ENCODE assay signal across 8 mouse cellular contexts in genomic region chr6:65144621-65145205, GRCm38 (mm10). TPM values are rescaled to one million over a fixed set of nuclear protein-coding genes. Genes with fewer than 3 reads are reported as not detected.
DNase-seq lines count a peak whose midpoint lies in the region; ATAC-seq lines count a peak whose summit lies in the region.

TSS of gene Hpgds (minus strand) at chr6:65144908.

- no peaks in the 10 kb centered on the region for H3K9me3 ChIP-seq in liver, embryonic 12.5 days (replicated peaks)
- H3K9me3 ChIP-seq in neural tube, embryonic 12.5 days = no peaks in the 10 kb centered on the region

- 0 out of 2 replicates have a peak within 1 kb of the TSS, but pooled peaks have one; percentile 12 for H3K4me2 ChIP-seq in liver, embryonic 12.5 days
- H3K4me2 ChIP-seq in neural tube, embryonic 12.5 days (replicated peaks) = peak within 1 kb of the TSS; percentile 41

- no peaks in the 10 kb centered on the region for H3K27me3 ChIP-seq in liver, embryonic 12.5 days (replicated peaks)
- no peaks in the 10 kb centered on the region for H3K27me3 ChIP-seq in neural tube, embryonic 12.5 days (replicated peaks)

- no peak within 1 kb of the TSS for H3K4me3 ChIP-seq in liver, embryonic 12.5 days
- no peak within 1 kb of the TSS for H3K4me3 ChIP-seq in neural tube, embryonic 12.5 days

- DNase-seq in layer of hippocampus, adult 11-12 months (ENCODE audit: low spot score) = peak; percentile 33
- DNase-seq in layer of hippocampus, adult 8-10 months (ENCODE audit: low spot score in 2 of 2) = no peak
- DNase-seq in ovary, postnatal 14 days (ENCODE audit: low spot score) = no peak
- no peak for DNase-seq in cerebellum, adult 9-10 months
- no peak for DNase-seq in right cerebral cortex, postnatal 25 days

- no peaks in the 10 kb centered on the region for H3K36me3 ChIP-seq in liver, embryonic 12.5 days
- H3K36me3 ChIP-seq in neural tube, embryonic 12.5 days = no peaks in the 10 kb centered on the region

- ATAC-seq in granulocyte monocyte progenitor cell, adult 5-6 weeks (replicated peaks; ENCODE audit: poor library complexity, severe bottlenecking) = peak; percentile 93
- no peak for ATAC-seq in liver, embryonic 12.5 days
- ATAC-seq in neural tube, embryonic 12.5 days (ENCODE audit: low FRiP score, low read depth) = peak; percentile 43

- no peak within 1 kb of the TSS for H3K27ac ChIP-seq in liver, embryonic 12.5 days
- H3K27ac ChIP-seq in neural tube, embryonic 12.5 days = no peak within 1 kb of the TSS

- 28% methylated on average over 16 of the region's 16 CpGs for WGBS in liver, embryonic 12.5 days (ENCODE audit: insufficient replicate concordance)
- WGBS in neural tube, embryonic 12.5 days = 27% methylated on average over 16 of the region's 16 CpGs

- H3K9ac ChIP-seq in liver, embryonic 12.5 days = no peak within 1 kb of the TSS
- no peak within 1 kb of the TSS for H3K9ac ChIP-seq in neural tube, embryonic 12.5 days

- H3K4me1 ChIP-seq in liver, embryonic 12.5 days = no peaks in the 10 kb centered on the region
- peaks cover 11% of the 10 kb centered on the region for H3K4me1 ChIP-seq in neural tube, embryonic 12.5 days

RNA-seq across cellular contexts. Expression of gene Hpgds, which starts in this region (rescaled TPM):
- total RNA-seq in layer of hippocampus, adult 8-10 months (2022) = 10 to 100 TPM in 2 of 4 experiments, 1 to 10 TPM in 2; 4.7 to 19.5 (median 11.5) TPM
- total RNA-seq in granulocyte monocyte progenitor cell, adult 5-6 weeks (2014; fragmentation: Nextera tagmentation) = 0.38 TPM in 1 of 2 replicates, not detected in the other
- 1.6 TPM in 1 of 2 replicates, not detected in the other for total RNA-seq in granulocyte monocyte progenitor cell, adult 5-6 weeks (2017)
- 3.3 and 4.3 TPM in 2 replicates for polyA plus RNA-seq in liver, embryonic 12.5 days (2016; fragmentation: Nextera tagmentation; extraction: Ambion mirVana)
- 6.8 and 8.4 TPM in 2 replicates for polyA plus RNA-seq in neural tube, embryonic 12.5 days (2016; fragmentation: Nextera tagmentation; extraction: Ambion mirVana)
